Mouse (Mus musculus) embryonic stem cell, embryonic (primary cell): ENCODE measurements around the gene Tmem176a.
"Not testable (repeated sequence)": the region's sequence is repeated elsewhere in the genome, so short reads cannot be mapped to it uniquely, and the experiment has no call there.

Source experiments
- CTCF ChIA-PET, 4 experiments: fragments of 300-600 bp in 2 of 4; fragments of 350-600 bp in 2 of 4; sonication (Branson Sonifier 250); formaldehyde crosslinking; loops; one replicate each; lab custom pipeline; 2022; ENCODE audit warnings: inconsistent platforms in 2 of 4; lab: Charles Lee
- POLR2A ChIA-PET, 4 experiments: fragments of 300-600 bp in 2 of 4; fragments of 350-600 bp in 2 of 4; sonication (Branson Sonifier 250); formaldehyde crosslinking; loops; one replicate each; lab custom pipeline; 2022; ENCODE audit warnings: antibody characterized with exemption in 4 of 4, inconsistent platforms in 1 of 4; lab: Charles Lee

The Tmem176a gene

DNA sequence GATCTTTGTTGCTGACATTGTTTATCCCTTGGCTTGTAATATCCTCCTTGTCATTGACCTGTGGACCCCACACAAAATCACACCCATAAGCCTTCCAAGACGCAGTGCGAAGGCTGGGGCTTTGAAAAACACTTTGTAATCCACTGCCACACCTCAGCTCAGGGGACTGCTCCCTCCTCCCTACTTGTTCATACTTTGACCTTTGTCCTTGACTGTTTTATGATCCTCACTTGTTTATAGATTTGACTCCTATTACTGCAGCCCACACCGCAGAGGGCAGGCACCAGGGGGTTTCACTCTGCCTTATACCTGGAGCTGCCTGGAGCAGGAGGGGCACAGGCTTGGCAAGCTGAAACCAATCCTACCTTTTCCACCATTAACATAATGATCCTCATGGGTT is 24.0 kb downstream of the Tmem176a start:
- POLR2A ChIA-PET, result interaction anchor here in 1 of 4 experiments (0.6 kb wide), 1 partner anchor 11 kb away, joined by 3 read pairs; no protein-coding TSS in a partner anchor
- CTCF ChIA-PET, result no interaction called here

GRCm38 (mm10) chr6:48865152-48865745 is 24.5 kb downstream of the Tmem176a start:
- POLR2A ChIA-PET, result no interaction called here
- CTCF ChIA-PET, result no interaction called here

DNA sequence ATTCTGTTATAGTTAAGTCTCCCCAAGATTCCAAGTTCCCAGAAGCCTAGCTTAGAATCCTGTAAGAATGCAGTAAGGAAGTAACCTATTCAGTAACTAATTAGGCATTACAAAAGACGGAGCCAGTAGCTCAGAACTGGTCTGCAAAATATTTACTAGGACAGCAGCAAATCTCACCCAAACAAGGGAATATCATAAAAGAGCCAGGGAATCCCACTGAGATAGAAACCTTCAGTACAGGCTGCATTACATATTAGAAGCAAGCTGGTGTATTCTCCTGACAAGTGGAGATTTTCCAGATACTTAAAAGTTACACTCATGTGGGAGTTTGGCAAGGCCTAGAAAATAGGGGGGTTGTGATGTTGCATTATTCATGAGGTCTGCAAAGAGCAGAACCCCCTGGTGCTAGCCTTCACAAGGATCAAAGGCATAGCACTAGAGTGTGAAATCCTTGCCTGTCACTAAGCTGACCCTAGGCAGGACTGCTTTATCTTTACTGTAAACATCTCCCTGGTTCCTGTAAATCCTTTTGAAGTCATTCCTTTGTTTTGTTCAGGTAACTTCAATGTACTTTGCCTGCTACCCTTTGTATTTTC is 25.7 kb downstream of the Tmem176a start:
- POLR2A ChIA-PET, result not testable (repeated sequence)
- CTCF ChIA-PET, result interaction anchor here in 2 of 4 experiments (0.6 to 1.3 kb wide), 3 partner anchors 49 to 145 kb away, joined by 3 to 6 read pairs (median 3); no protein-coding TSS in a partner anchor

- ChIA-PET CTCF (interaction anchor here in 2 of 4 experiments (0.6 to 1.3 kb wide), 3 partner anchors 49 to 144 kb away, joined by 3 to 6 read pairs (median 3); no protein-coding TSS in a partner anchor), POLR2A (no interaction called here)
Measured at GRCm38 (mm10) chr6:48867158-48867557, 26.4 kb downstream of the Tmem176a start.

DNA sequence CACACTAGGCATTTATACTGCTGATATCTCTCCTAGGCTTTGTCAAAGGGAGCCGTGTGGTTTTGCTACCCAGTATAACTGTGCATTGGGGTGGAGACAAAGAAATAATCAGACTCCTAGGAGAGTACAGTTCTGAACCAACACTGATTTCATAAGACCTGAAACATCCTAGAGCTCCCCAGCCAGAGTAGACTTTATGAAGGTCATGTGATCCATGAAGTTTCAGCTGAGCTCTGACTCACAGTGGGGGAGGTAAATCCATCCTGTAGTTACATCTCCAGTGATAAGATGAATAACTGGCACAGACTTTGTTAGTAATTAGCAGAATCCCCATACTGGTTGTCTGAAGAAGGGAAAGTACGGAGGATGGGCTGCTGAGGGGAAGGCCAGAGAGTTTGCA is 29.1 kb downstream of the Tmem176a start:
- ChIA-PET CTCF (interaction anchor here (0.6 to 2.5 kb wide), 5 partner anchors 9 to 57 kb away, joined by 3 to 11 read pairs (median 6); no protein-coding TSS in a partner anchor), POLR2A (interaction anchor here in 1 of 4 experiments (1.1 kb wide), 1 partner anchor 9 kb away, joined by 4 read pairs; no protein-coding TSS in a partner anchor)

GRCm38 (mm10) chr6:48872596-48872995 is 31.9 kb downstream of the Tmem176a start, which contains the start of gene Aoc1:
Aoc1 (plus strand) TSS chr6:48872896.
- ChIA-PET CTCF (interaction anchor here in 2 of 4 experiments (0.9 to 1.5 kb wide), 4 partner anchors 12 to 15 kb away, joined by 4 to 7 read pairs (median 6); no protein-coding TSS in a partner anchor), POLR2A (interaction anchor here in 1 of 4 experiments (0.7 kb wide), 1 partner anchor 894 kb away, joined by 3 read pairs; no protein-coding TSS in a partner anchor)

DNA sequence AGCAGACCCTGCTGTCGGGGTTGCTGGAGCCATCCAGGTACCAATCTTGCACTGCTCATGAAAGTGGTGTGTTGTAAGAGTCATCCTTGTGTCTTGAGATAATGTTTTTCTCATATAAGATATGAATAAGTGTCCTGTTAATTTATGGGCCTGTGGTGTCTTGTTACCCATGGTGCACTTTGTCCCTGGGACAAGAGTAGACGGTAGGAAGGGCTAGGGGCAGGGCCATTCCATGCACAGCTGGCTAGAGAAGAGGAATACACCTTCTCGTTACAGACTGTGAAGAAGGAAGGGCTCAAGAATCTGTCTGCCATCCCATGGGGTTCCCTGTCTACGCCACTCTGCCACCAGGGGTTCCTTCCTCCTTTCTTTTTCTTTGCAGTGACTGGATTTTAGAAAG is 33.9 kb downstream of the Tmem176a start:
- ChIA-PET POLR2A (interaction anchor here in 1 of 4 experiments (0.7 kb wide), 1 partner anchor 220 kb away, joined by 4 read pairs; no protein-coding TSS in a partner anchor), CTCF (interaction anchor here in 1 of 4 experiments (0.6 kb wide), 1 partner anchor 14 kb away, joined by 3 read pairs; no protein-coding TSS in a partner anchor)

GRCm38 (mm10) chr6:48875515-48875914 is 34.8 kb downstream of the Tmem176a start:
- POLR2A ChIA-PET, result interaction anchor here in 1 of 4 experiments (0.7 kb wide), 1 partner anchor 219 kb away, joined by 4 read pairs; no protein-coding TSS in a partner anchor
- CTCF ChIA-PET, result interaction anchor here in 1 of 4 experiments (0.8 kb wide), 1 partner anchor 15 kb away, joined by 3 read pairs; no protein-coding TSS in a partner anchor

DNA sequence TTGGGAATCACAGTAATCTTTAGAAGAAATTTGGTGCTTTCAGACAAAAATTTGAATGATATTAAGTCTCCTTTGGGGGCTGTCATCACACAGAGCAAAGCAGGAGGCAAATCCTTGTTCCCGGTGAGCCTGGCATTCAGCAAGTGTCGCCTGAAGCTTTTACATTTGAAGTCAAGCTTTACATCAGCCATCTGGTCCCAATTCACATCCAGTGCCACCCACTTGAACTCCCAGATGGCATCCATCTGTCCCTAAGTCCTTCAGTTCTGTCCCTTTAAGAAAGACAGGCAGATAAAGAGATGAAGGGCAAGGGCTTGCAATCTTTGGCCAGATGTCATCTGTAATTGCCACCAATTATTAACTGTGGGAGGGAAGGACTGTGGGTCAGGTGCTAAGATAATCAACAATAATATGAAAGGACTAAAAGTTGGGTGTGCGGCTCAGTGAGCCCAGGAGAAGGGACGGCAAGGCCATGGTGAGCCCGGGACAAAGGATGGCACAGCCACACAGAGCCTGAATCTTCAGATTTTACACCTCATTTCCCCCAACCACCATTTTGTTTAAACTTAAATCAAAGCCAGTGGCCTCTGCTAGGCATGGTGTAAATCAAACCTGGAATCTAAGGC is 35.9 kb downstream of the Tmem176a start:
- CTCF ChIA-PET, result no interaction called here

DNA sequence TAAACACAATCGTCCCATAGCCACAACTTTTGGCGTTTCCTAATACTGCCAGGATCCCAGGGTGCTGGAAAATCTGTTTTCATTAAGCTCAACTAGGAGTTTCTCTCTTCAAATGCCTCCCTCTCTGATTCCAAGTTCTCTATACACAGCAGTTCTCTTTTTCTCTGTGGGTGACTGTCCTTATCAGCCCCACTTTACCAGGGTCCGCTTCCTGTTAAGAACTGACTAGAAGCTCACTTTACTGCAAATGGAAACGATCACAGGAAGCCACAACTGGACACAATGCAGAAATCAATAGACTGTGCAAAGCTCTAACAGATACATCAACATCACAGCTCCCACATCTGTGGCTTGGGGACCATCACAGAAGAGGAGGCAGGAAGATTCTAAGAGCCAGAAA is 53.5 kb downstream of the Tmem176a start:
- CTCF ChIA-PET, result no interaction called here
- POLR2A ChIA-PET, result no interaction called here

More for the DNA sequence above, 35.9 kb downstream of the Tmem176a start:
- POLR2A ChIA-PET, result no interaction called here

DNA sequence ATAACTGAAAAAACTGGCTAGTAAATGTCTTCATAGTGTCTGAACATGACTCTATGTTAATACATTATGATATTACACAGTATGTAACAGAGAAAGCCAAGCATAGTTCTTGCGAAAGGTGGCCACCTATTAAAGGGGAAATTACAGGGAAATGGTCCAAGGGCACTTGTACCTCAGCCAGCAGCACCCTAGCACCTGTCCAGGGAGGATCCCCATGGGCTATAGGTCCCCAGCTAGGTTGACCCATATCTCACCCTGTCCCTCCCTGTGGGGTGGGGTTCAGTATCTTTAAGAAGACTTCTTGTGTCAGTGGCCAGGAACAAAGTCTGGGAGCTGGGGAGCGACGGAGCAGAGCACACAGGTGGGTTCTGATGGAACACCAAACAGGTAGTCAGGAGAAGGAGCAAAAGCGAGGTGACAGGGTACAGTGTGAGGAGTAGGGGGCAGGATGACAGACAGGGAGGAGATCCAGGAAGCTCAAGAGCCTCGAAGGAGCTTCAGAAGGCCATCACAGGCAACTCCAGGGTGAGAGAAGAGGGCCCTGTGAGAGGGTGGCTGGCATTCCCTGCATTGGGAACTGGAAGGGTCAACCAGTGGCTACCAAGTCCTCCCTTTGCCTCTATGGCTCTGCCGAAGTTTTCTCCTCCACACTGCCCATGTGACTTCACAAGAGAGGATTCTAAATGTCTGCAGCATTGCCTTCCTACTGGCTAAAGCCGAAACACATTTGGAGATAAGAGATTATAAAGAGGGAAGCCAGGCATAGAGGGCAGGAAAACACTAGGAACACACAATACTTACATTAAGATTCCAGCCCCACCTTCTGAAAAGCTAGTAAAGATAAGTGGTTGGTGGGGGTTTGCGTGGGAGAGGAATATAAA is 54.5 kb downstream of the Tmem176a start:
- CTCF ChIA-PET, result no interaction called here
- POLR2A ChIA-PET, result no interaction called here

DNA sequence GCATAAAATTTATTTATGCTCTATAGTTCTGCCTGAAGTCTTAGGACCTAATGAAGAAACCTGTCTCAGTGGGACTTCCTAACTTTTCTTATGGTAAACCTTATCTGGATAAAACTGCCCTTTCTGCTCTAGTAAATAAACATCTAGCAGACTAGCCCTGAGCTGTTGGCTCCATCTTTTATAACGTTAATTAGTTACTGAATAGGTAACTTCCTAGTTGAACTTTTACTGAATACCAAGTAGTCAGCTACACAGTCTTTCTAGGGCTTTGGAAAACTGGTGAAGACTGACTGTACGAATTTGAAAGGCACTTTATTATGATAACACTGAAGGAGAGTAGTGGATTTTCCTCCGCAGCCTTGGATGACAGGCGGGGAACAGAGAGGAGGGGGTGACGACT is 55.2 kb downstream of the Tmem176a start:
- ChIA-PET POLR2A (no interaction called here), CTCF (interaction anchor here in 1 of 4 experiments (0.8 kb wide), 1 partner anchor 36 kb away, joined by 3 read pairs; no protein-coding TSS in a partner anchor)
